Mouse (Mus musculus) lung, postnatal 4 days (tissue): ENCODE measurements around the gene Spata13.

ENCODE experiments used
- DNase-seq, 2 experiments: peaks; one replicate each; pipeline ENCODE4 v3.0.0; 2021

The Spata13 gene

GRCm38 (mm10) chr14:60752892-60753800, 119.3 kb downstream of the Spata13 start:
- DNase-seq: no peak

GRCm38 (mm10) chr14:60753801-60754126, 120.0 kb downstream of the Spata13 start:
- no peak for DNase-seq

GRCm38 (mm10) chr14:60754656-60755055, 120.9 kb downstream of the Spata13 start:
- no peak for DNase-seq

GRCm38 (mm10) chr14:60756271-60756670, 122.5 kb downstream of the Spata13 start:
- DNase-seq: no peak

GRCm38 (mm10) chr14:60757265-60757664, 123.5 kb downstream of the Spata13 start:
- no peak for DNase-seq

GRCm38 (mm10) chr14:60757722-60758121, 123.9 kb downstream of the Spata13 start:
- no peak for DNase-seq

GRCm38 (mm10) chr14:60759097-60759496, 125.3 kb downstream of the Spata13 start:
- DNase-seq: no peak

GRCm38 (mm10) chr14:60761801-60762200, 128.0 kb downstream of the Spata13 start:
- DNase-seq: no peak

GRCm38 (mm10) chr14:60762754-60763153, 129.0 kb downstream of the Spata13 start:
- no peak for DNase-seq

GRCm38 (mm10) chr14:60763746-60764145, 129.9 kb downstream of the Spata13 start:
- no peak for DNase-seq

GRCm38 (mm10) chr14:60764526-60764925, 130.7 kb downstream of the Spata13 start:
- DNase-seq: no peak

- DNase-seq: peak in 1 of 2 experiments; percentile 53
Measured at GRCm38 (mm10) chr14:60765025-60765424, 131.2 kb downstream of the Spata13 start.

- no peak for DNase-seq
Measured at GRCm38 (mm10) chr14:60767884-60768283, 134.1 kb downstream of the Spata13 start, which contains the start of gene C1qtnf9. Gene C1qtnf9, plus strand, starts transcription at chr14:60768134.

- no peak for DNase-seq
Measured at GRCm38 (mm10) chr14:60769340-60769739, 135.5 kb downstream of the Spata13 start.

GRCm38 (mm10) chr14:60770594-60770993, 136.8 kb downstream of the Spata13 start:
- no peak for DNase-seq

- DNase-seq: peak; percentile 62 to 82
Measured at GRCm38 (mm10) chr14:60771057-60771456, 137.3 kb downstream of the Spata13 start.

GRCm38 (mm10) chr14:60773476-60773875, 139.7 kb downstream of the Spata13 start:
- no peak for DNase-seq

- DNase-seq: no peak
Measured at GRCm38 (mm10) chr14:60776521-60776920, 142.7 kb downstream of the Spata13 start.

- no peak for DNase-seq
Measured at GRCm38 (mm10) chr14:60777485-60777919, 143.7 kb downstream of the Spata13 start.

GRCm38 (mm10) chr14:60779198-60779597, 145.4 kb downstream of the Spata13 start:
- DNase-seq: no peak

GRCm38 (mm10) chr14:60782121-60782656, 148.4 kb downstream of the Spata13 start:
- no peak for DNase-seq

- DNase-seq: no peak
Measured at GRCm38 (mm10) chr14:60783196-60783595, 149.4 kb downstream of the Spata13 start.

- DNase-seq: peak; percentile 89 to 90
Measured at GRCm38 (mm10) chr14:60784427-60785315, 150.9 kb downstream of the Spata13 start, which contains the start of gene Mipep. Gene Mipep, plus strand, starts transcription at chr14:60784573.
